Mouse (Mus musculus) megakaryocyte, embryonic 14.5 days (primary cell): ENCODE results near the gene Ptpn6.

ENCODE experiments used
- FLI1 ChIP-seq: IDR thresholded peaks from 2 replicates; pipeline ENCODE4 v1.6.1; 2012; ENCODE audit warnings: low read length, inconsistent platforms, mixed read lengths
- GATA1 ChIP-seq: IDR thresholded peaks from 3 replicates; pipeline ENCODE4 v1.6.1; 2012; ENCODE audit warnings: mixed read lengths, low read length, inconsistent platforms, borderline replicate concordance

DNA sequence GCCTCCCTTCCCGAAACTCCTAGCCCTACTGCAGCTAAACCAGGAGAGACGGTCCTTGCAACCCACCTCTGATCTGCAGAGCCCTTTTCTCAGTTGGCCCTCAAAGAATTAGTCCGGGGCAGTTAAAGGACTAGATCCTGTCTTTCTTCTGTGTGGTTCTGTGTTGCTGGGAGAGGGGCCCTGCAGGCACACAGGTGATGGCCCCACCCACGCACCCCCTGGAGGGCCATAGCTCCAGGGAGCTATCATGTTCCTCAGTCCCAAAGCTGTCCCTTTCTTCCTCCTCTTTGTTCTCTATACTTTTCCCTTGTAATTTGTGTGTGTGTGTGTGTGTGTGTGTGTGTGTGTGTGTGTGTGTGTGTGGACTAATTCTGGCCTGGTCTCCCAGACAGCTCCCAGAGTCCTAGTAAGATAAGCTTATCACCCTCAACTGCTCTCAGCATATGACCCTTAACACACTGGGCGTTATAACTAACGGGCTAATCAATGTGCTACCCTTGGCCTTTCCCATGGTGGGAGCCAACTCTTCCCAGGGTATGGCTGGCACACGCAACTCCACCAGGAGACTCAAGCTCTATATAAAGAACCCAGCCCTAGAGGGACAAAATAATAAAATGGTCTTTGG is 19.0 kb downstream of the Ptpn6 start:
- TF ChIP-seq GATA1 (no peak), FLI1 (no peak)
